Mouse (Mus musculus) kidney, adult 2 months (tissue): ENCODE measurements around the gene Fam155a.

Experiments used
- CTCF ChIP-seq: fragments of 200-500 bp; conservative IDR thresholded peaks from 2 replicates; pipeline ENCODE4 v1.5.1; 2011; ENCODE audit warnings: low read depth, mild to moderate bottlenecking, control low read depth, low read length, moderate library complexity, mixed read lengths; ENCODE audit not compliant: insufficient read depth, insufficient read length
- POLR2A ChIP-seq: fragments of 200-500 bp; IDR thresholded peaks from one replicate; pipeline ENCODE4 v1.6.1; 2011; ENCODE audit warnings: low read depth, low read length, control low read depth

GRCm38 (mm10) chr8:9408480-9408879 lies 362.5 kb downstream of the Fam155a start:
- TF ChIP-seq CTCF (no peak), POLR2A (no peak)
